Mouse (Mus musculus) bone marrow, adult 2 months (tissue): ENCODE measurements around the gene Nfe2l1.
"Not testable (repeated sequence)": the region's sequence is repeated elsewhere in the genome, so short reads cannot be mapped to it uniquely, and the experiment has no call there.

ENCODE experiments used
- CTCF ChIP-seq: fragments of 200-500 bp; IDR thresholded peaks from 2 replicates; pipeline ENCODE4 v1.5.1; 2011; ENCODE audit warnings: low read length, control low read depth; ENCODE audit not compliant: control insufficient read depth, insufficient read depth
- POLR2A ChIP-seq: fragments of 200-500 bp; IDR thresholded peaks from 2 replicates; pipeline ENCODE4 v1.6.1; 2011; ENCODE audit warnings: low read depth, mild to moderate bottlenecking, control low read depth, low read length, borderline replicate concordance; ENCODE audit not compliant: control insufficient read depth

DNA sequence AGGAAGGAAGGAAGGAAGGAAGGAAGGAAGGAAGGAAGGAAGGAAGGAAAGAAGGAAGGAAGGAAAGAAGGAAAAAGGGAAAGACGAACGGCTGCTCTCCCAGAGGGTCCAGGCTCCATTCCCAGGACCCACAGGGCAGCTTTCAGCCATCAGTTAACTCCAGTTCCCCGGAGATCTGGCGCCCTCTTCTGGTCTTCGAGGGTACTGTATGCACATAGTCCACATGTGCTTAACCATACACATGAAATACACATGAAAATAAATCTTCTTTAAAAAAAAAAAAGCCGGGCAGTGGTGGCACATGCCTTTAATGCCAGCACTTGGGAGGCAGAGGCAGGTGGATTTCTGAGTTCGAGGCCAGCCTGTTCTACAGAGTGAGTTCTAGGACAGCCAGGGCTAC is 44.9 kb downstream of the Nfe2l1 start:
- peak; percentile 71 for TF ChIP-seq CTCF
- not testable (repeated sequence) for TF ChIP-seq POLR2A
